Mouse (Mus musculus): ENCODE measurements around the gene Ppfia4. TPM values are rescaled to one million over a fixed set of nuclear protein-coding genes. Genes with fewer than 3 reads are reported as not detected.

The Ppfia4 gene
- total RNA-seq, 2 experiments from 2014 or later: 84.9 to 97.0 TPM

DNA sequence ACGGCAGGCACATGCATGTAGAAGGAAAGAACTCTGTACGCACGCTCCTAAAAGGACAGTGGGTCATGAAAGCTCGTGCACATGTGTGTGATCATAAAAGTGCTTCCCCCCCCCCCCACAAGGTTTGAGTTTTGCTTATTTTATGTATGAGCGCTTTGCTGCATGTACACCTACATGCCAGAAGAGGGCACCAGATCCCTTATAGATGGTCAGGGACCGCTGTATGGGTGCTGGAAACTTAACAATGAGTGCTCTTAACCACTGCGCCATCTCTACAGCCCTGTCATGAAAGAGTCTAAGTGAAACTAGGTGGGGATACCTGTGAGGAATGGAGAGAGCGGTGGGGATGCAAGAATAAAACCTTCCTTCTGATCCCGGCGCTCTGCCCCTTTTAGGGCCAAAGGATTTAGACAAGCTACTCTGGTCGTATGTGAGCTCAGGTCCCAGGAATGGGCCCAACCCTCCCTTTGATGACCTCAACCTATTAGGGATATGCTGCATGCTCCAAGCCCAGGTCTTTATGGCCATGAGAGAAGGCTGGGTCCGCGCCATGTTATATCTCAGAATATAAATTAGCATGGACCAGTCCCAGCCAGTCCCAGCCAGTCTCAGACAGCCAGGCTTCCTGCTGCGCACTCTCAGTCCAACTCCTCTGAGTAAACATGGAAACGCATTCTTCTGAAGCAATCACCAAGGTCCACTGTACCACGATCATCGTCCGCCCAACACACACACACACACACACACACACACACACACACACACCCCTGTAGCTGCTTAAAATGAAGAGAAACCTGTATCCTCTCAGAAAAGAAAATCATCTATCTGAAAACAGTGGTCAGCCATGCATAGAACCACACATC is 7.3 kb upstream of the Ppfia4 start:
- no peak for DNase-seq (ENCODE audit: low spot score in 2 of 2)

DNA sequence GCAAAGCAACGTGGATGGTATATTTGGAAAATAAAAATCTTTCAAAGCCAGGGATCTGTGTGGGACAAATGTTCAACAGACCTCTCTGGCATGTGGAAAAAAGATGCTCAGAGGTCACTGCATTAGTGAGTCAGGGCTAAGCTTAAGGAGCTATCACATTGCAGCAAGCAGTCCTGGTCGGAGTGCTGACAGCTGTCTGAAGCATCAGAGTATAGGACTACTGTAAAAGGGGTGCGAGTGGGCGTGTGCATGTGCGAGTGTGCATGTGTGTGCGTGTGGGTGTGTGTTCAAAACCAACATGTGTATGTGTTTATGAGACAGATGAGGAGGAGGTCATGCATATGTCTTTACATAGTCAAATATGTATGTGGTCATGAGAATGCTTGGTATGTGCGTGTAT is 6.4 kb upstream of the Ppfia4 start:
- DNase-seq (ENCODE audit: low spot score in 2 of 2): no peak

DNA sequence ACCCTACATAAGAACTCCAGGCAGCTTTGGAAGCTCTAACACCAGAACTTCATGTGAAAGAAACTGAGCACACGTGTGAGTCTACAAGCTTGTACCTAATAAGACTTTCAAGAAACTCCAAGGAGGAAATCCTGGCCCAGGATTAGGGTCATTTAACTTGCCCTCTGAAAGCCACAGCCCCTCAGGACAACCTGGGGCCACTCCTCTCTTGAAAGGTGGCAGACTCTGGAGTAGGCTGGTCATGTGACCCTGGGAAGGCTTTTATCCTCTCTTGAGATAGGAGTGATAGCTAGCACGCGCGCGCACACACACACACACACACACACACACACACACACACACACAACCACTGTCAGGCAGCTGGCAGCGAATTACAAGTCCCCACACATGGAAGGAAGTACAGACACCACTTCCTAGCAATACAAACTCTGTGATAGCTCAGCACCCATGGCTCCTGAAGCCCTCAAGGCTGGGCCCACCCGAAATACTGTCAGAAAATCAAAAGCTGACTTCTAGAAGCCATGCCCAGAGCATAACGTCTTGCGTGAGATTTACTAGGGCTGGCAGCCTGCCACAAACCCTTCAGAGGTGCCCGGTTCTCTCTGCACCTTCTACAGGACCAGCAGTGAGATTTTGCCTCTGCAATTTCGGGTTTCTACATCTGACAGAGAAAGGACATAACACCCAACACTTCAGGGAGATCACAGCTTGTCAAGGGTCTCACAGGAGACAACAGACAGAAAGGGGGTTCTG is 4.4 kb upstream of the Ppfia4 start:
- no peak for DNase-seq (ENCODE audit: low spot score in 2 of 2)

DNA sequence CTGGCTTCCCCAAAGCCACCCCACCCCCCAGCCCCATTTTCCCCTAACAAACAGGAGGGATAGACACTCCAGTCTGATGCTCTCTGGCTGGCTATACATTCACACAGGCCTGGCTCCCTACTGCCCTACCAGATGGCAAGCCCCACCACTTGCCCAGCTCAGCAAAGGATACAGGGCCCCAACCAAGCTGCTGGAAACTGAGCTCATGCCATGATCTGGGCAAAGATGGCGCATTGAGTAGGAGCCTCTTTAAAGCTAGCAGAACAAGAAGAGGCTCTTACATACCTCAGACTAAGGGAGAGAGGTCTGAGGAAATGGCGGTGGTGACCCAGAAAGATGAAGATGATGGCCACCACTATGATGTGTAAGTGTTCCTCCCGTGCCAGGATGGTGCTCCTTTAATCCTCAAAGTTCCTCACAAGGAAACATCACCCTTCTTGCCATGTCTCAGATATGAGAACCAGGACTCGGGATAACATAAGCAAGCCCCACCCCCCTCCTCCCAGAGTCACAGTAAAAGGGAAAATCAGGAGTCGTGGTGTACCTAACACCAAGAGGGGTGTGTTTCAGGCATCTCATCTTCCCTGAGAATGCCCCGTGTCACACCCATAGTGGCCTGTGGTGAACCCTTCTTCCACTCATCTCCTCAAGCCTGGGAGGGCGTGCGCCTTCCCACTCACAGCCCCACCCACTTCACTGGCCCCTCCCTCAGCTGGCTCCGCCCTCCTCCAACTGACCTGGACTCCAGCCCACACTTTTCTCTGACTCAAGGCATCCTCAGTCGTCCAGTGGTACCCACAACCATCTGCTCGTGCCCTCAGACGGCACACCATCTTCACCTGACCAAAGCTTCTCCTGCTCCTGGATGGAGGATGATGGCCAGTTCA is 3.4 kb upstream of the Ppfia4 start:
- DNase-seq (ENCODE audit: low spot score in 2 of 2): no peak

DNA sequence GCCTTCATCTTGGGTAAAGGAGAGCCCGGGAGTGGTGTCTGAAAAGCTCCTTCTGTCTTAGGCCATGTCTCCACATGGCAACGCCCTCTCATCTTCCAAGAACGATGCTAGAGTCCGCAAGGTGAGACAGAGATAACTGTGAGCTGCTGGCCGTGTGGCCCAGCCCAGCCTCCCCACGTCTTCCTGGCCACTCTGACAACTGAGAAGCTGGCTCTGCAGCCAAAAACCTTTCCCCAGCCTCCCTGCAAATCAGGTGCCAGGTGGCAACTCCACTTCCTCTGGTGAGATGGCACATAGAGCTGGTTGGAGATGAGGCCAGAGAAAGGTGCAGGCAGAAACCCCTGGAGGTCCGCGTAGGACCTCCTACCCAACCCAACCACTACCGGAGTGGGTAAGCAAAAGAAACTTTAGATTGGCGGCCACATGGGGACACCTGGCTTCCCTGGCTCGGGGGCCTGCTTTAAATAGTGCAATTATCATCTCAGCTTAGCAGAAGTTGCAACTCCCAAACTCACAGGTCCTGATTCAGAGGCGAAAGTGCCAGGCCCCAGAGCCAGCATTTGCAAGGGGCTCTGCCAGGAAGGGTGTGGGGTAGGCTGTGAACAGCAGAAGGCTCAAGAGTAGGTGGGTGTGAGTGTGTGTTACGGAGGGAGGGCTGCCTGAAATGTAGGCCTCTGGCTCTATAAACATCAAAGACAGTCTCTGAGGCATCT is 2.6 kb upstream of the Ppfia4 start:
- DNase-seq (ENCODE audit: low spot score in 2 of 2): peak; percentile 52 to 60

DNA sequence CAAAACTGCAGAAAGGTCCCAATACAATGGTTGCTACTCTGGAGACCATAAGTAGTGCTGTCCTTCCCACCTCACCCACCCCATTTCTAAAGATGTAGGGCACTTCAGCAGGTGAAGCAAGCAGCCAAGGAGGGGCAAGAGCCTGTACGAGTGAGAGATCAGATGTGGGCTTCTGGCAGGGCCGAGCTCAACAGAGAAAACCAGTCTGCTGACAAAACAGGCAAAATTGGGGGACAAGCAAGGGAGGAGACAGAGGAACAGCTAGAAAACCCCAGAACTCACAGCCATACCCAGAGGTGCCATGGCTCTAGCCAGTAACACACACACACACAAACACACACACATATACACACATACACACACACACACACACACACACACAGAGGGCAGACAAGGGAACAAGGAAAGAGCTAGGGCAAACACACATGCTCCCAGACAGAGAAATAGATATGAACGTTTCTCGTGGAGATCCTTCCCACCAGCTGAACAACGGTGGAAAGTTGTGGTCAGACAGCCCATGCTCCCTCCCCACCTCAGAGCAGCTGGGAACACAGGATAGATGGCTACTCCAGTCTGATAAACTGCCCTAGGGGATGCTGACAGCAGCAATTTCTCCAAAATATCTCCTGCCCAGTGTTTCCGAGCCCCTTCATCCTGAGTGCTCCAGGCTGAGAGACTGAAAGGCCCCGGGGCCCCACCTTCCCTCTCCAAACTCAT is 1.5 kb upstream of the Ppfia4 start:
- no peak for DNase-seq (ENCODE audit: low spot score in 2 of 2)

DNA sequence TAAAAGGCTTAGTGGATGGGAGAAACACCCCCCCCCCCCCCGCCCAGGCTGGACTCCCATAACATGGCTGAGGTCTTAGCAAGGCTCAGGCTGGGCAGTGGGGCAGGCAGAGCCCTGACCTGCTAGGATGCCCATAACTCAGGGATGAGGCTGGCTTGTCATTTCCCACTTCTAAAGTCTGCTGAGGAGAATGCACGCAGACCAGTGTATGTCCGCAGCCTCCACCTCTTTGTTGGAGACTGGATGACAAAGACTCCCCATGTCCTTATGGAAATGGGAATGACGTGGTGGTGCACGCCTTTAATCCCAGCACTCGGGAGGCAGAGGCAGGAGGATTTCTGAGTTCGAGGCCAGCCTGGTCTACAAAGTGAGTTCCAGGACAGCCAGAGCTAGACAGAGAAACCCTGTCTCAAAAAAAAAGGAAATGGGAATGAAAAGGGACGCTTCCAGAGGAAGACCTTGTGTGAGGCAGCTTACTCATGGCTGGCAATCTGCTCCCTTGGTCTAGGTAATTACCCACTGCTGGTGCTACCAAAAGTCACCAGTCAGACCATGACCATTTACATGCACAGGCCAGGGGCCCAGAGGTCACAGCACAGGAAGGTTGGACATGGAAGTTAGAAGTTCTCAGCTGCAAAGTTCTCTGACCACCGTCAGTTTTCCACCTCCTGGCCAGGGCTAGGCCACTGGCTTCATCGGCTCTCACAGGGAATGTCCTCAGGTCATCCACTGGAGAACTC is 813 bp upstream of the Ppfia4 start:
- DNase-seq (ENCODE audit: low spot score in 2 of 2): no peak

GRCm38 (mm10) chr1:134331879-134332635 is 671 bp downstream of the Ppfia4 start:
- peak; percentile 89 to 91 for DNase-seq (ENCODE audit: low spot score in 2 of 2)

GRCm38 (mm10) chr1:134326841-134327346 is 5.8 kb downstream of the Ppfia4 start:
- DNase-seq (ENCODE audit: low spot score in 2 of 2): no peak

DNA sequence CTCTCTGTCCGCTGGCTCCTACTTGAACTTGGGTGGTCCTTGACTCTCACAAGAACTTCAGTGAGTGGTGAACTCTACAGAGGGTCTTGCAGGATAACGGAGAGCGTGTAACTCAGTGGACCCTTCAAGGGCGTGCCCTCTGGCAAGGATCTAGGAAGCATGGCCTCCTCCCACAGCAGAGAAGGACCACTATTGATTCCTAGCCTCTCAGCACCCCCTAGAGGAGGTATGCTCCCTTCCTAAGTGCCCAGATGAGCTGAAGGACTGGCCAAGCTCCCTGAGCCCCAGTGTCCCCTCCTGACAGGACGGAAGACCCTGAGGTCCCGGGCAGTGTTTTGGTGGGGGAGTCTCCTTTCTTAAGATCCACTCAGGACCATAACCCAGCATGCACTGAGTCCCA is 10.1 kb downstream of the Ppfia4 start:
- peak; percentile 37 to 58 for DNase-seq (ENCODE audit: low spot score in 2 of 2)

GRCm38 (mm10) chr1:134320691-134321301 is 11.9 kb downstream of the Ppfia4 start:
- no peak for DNase-seq (ENCODE audit: low spot score in 2 of 2)

DNA sequence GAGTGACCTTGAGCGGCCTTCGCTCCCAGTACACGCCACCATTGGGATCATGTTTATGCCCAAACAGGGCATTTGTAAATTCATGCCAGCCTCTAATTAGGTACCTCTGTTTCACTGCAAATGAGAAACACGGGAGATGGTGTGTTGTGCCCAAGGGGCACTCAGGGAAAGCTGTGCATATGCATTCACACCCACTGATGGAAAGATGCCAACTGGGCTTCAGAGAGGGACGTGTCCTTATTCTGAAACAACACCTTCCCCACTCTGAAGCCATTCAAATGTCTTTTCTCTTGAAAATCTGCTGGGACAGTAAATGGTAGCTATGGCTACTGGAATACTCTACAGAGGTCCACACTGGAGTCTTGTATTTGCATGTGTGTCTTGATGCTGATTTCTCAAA is 14.5 kb downstream of the Ppfia4 start:
- DNase-seq (ENCODE audit: low spot score in 2 of 2): no peak

DNA sequence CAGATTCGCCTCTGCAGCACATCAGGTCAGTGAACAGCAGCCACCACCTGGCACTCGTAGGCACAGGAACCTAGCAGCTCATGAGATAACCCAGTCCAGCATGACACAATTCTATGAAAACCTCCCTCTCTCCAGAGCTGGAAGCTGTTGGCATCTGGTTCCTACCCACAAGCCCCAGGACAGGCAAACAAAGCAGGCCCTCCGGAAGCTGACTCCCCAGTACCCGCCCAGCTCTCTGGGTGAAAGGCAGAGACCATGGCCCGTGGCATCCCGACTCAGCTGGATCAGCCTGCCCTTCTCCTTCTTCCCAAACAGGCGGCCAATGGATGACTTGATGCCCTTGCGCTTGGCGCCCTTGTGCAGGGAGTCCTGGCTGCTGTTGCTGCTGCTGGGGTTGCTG is 16.4 kb downstream of the Ppfia4 start:
- no peak for DNase-seq (ENCODE audit: low spot score in 2 of 2)

- no peak for DNase-seq (ENCODE audit: low spot score in 2 of 2)
Observed at GRCm38 (mm10) chr1:134315181-134315580, 17.5 kb downstream of the Ppfia4 start.

- no peak for DNase-seq (ENCODE audit: low spot score in 2 of 2)
Observed at GRCm38 (mm10) chr1:134311760-134312159, 21.0 kb downstream of the Ppfia4 start.

- DNase-seq (ENCODE audit: low spot score in 2 of 2): no peak
Observed at GRCm38 (mm10) chr1:134310729-134311128, 22.0 kb downstream of the Ppfia4 start.

DNA sequence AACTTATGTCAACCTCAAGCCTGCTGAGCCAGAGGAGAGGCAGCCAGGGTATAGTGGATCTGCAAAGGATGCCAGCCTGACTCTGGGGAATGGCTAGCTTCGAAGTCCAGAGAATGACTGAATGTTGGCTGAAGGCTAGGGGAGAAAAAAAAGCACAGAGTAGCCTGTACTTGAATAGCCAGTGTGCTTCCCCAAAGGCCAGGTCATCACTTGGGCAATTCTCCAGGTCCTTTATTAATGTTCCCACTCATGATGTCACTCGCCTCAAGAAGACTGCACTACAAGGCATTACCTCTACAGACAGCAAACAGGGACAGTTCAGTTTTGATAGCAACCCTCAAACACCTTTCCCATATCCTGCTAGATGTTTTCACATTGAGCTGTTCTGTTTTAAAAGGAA is 22.4 kb downstream of the Ppfia4 start:
- DNase-seq (ENCODE audit: low spot score in 2 of 2): no peak

DNA sequence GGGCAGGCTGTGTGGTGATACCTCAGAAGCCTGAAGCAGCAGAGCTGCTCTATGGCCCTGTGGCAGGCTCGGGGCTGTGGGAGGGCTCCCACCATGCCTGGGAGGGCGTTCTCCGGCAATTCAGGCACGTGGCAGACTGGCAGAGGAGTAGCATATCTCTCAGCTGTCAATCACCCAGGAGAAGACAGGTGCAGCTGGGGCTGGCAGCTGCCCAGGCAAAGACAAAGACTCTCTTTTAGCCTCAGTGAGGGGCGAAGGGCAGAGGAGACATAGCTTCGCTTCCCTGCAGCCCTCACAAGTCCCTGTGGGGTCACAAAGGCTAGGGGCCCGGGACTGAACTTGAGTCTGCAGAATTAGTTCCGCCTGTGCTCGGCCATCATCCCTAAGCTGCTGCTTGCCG is 25.3 kb downstream of the Ppfia4 start:
- DNase-seq (ENCODE audit: low spot score in 2 of 2): no peak
